Mouse (Mus musculus) small intestine, adult 2 months (tissue): ENCODE measurements at regions not wholly inside any gene's neighbourhood (a gene's known extent, or its start where the extent isn't known, plus 50 kb on each side); places are given as distances from the start of the nearest gene placed in this dataset.

ENCODE experiments used
- H3K27ac ChIP-seq: fragments of 200-500 bp; 2 replicates; pipeline ENCODE4 v1.5.1; 2012; ENCODE audit warnings: low read depth, low read length, control low read depth, inconsistent platforms; ENCODE audit not compliant: insufficient read depth
- H3K27me3 ChIP-seq: fragments of 200-500 bp; 2 replicates; pipeline ENCODE4 v1.6.1; 2012; ENCODE audit warnings: mild to moderate bottlenecking, moderate library complexity, low read length, inconsistent platforms; ENCODE audit not compliant: control insufficient read depth, insufficient read depth
- H3K36me3 ChIP-seq: fragments of 200-500 bp; 2 replicates; pipeline ENCODE4 v1.6.1; 2012; ENCODE audit warnings: mild to moderate bottlenecking, low read length, control low read depth, inconsistent platforms; ENCODE audit not compliant: control insufficient read depth, insufficient read depth
- H3K4me1 ChIP-seq: fragments of 200-500 bp; 2 replicates; pipeline ENCODE4 v1.6.1; 2012; ENCODE audit warnings: low read length, inconsistent platforms, mixed read lengths; ENCODE audit not compliant: control insufficient read depth, insufficient read depth, insufficient read length
- H3K4me3 ChIP-seq: fragments of 200-500 bp; 2 replicates; pipeline ENCODE4 v1.5.1; 2012; ENCODE audit warnings: low read depth, mild to moderate bottlenecking, control low read depth, inconsistent platforms, low read length, moderate library complexity
- CTCF ChIP-seq: fragments of 200-500 bp; IDR thresholded peaks from 2 replicates; pipeline ENCODE4 v1.5.1; 2012; ENCODE audit warnings: low read depth, mild to moderate bottlenecking, control low read depth, inconsistent platforms, low read length, moderate library complexity, mixed read lengths; ENCODE audit not compliant: insufficient replicate concordance, insufficient read length; ENCODE audit errors: extremely low read depth
- POLR2A ChIP-seq: fragments of 200-500 bp; IDR thresholded peaks from 2 replicates; pipeline ENCODE4 v1.6.1; 2012; ENCODE audit warnings: low read depth, mild to moderate bottlenecking, control low read depth, inconsistent platforms, low read length, moderate library complexity
- WGBS: fragments of 180-500 bp; shearing (Covaris S2); methylation state at CpG from one replicate; pipeline ENCODE4 v1.1.7; 2018; 5-methylcytosine and 5-hydroxymethylcytosine counted together

DNA sequence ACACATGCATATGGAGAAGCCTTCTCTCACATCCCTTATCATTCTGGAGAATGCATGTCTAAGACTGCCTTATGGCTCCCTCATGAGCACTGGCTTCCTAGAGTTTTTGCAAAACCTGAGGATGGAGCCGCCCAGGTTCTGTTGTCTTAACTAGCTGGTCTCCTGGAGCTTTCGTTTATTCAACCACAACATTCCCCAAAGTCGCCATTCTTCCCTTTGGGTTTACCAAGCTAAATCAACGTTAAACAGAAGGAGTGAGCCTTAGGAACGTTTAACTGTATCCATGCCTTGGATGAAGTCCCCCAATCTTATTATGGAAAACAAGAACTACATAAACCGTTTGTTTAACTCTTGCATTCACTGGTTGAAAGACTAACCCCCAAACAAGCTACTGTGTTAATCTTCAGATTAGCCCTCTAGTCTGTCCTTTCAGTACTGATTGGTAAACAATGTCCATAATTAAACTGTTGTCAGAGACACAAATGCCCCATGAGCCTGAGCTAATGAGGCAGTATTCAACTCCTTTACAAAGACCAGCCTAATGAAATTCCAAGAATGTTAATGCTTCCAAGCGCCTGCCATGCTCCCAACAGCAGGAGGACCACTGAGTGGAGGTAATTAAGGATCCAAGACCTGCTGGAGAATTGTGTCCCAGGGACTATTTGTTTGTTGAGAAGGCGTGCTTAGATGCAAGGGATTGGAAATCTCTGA lies 121.1 kb upstream of the Cdkn3 start:
- WGBS = 42% methylated on average over 8 of the region's 8 CpGs
- H3K4me1 ChIP-seq = 0 out of 2 replicates have a peak, but pooled peaks cover 2% of the 10 kb centered on the region

DNA sequence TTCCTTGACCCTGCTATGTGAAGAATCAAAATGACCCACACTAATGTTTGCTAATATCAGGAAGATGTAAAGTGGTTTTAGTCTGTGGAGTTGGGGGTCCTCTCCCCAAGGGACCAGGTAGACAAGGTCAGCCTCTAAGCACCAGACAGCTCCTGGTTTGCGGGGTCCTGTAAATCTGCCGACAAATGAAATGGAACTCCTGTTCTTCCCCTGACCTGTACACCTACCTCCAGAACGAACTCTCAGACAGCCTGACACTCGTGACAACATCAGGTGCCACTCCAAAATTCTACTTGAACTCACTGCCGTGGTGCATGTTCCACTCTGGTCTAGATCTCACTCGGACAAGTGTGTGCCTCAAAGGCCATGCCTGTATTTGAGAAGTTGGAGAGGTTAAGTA lies 121.8 kb upstream of the Cdkn3 start:
- H3K36me3 ChIP-seq = no peaks in the 10 kb centered on the region
- H3K4me1 ChIP-seq = 0 out of 2 replicates have a peak, but pooled peaks cover 2% of the 10 kb centered on the region
- no peak overlapping the region for H3K27ac ChIP-seq
- H3K27me3 ChIP-seq = no peaks in the 10 kb centered on the region; the same call in 1 of the 2 replicates
- no peak overlapping the region for H3K4me3 ChIP-seq
- 84% methylated on average over 6 of the region's 6 CpGs for WGBS
- TF ChIP-seq CTCF = no peak
- no peak for TF ChIP-seq POLR2A

More for the DNA sequence above, 121.1 kb upstream of the Cdkn3 start:
- TF ChIP-seq CTCF = no peak
- no peak for TF ChIP-seq POLR2A
- Histone ChIP-seq H3K27ac (no peak overlapping the region), H3K27me3 (no peaks in the 10 kb centered on the region; the same call in 1 of the 2 replicates), H3K4me3 (no peak overlapping the region), H3K36me3 (no peaks in the 10 kb centered on the region)

DNA sequence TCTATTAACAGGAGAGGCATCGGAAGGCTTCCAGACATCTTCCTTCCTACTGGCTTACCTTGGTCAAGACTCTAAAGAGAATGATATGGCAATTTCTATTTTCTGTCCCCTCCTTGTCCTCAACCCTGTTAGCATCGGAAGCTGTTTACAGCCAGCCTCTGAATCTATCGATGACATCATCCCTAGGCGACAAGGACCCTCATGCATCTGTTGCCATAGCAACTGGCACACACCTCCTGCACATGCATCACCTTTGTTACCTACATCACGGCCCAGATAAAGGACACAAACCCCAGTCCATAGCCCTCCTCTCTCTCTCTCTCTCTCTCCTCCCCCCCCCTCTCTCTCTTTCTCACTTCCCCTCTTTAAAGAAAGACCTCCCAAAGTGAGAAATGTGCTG lies 123.1 kb upstream of the Cdkn3 start:
- Histone ChIP-seq H3K4me3 (no peak overlapping the region), H3K4me1 (0 out of 2 replicates have a peak, but pooled peaks cover 2% of the 10 kb centered on the region), H3K27me3 (no peaks in the 10 kb centered on the region; the same call in 1 of the 2 replicates), H3K36me3 (no peaks in the 10 kb centered on the region), H3K27ac (no peak overlapping the region)
- TF ChIP-seq POLR2A (no peak), CTCF (no peak)
- 77% methylated on average over 5 of the region's 5 CpGs for WGBS

DNA sequence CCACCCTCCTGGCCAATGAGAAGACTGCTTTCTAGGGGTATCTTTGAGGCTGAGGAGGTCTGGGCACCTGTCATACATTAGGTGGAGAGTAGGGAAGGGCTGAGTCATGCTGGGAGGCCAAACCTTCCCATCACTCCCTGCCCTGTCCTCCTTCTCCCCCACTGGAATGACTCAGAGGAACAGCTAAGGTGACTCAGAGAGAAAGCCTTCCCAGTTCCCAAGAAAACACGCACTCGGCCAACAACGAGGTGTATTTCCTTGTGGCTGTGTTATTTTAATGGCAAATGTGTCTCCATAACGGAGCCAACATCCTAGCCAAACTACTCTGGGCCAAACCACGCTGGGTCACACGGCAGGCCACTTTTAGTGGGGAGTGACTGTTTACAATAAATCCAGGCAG lies 124.0 kb upstream of the Cdkn3 start:
- TF ChIP-seq CTCF (no peak), POLR2A (no peak)
- 0 out of 2 replicates have a peak, but pooled peaks cover 2% of the 10 kb centered on the region for H3K4me1 ChIP-seq
- no peak overlapping the region for H3K27ac ChIP-seq
- H3K27me3 ChIP-seq = no peaks in the 10 kb centered on the region
- 67% methylated on average over 6 of the region's 6 CpGs for WGBS
- H3K36me3 ChIP-seq = no peaks in the 10 kb centered on the region
- H3K4me3 ChIP-seq = no peak overlapping the region

DNA sequence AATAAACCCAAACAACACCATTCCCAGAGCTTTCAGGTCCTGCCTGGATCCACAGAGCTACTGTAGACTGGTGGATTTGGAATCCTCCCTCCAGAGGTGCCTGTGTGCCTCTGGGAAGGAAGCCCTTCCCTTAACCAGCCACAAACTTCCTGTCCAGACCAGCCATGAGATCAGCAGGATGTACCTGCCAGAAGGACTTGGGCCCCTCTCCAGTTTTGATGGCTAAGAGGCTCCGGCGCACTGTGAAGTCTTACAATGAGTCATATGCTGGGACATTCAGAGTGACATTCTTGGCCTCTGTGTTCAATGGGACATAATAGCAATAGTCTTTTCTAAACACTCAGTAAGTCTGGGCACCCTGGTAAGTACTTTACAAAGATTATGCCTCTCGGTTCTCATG lies 125.0 kb upstream of the Cdkn3 start:
- no peaks in the 10 kb centered on the region for H3K36me3 ChIP-seq
- no peaks in the 10 kb centered on the region for H3K27me3 ChIP-seq
- 75% methylated on average over 3 of the region's 3 CpGs for WGBS
- H3K4me1 ChIP-seq = 0 out of 2 replicates have a peak, but pooled peaks cover 2% of the 10 kb centered on the region
- H3K27ac ChIP-seq = no peak overlapping the region
- H3K4me3 ChIP-seq = no peak overlapping the region
- TF ChIP-seq POLR2A (no peak), CTCF (no peak)

DNA sequence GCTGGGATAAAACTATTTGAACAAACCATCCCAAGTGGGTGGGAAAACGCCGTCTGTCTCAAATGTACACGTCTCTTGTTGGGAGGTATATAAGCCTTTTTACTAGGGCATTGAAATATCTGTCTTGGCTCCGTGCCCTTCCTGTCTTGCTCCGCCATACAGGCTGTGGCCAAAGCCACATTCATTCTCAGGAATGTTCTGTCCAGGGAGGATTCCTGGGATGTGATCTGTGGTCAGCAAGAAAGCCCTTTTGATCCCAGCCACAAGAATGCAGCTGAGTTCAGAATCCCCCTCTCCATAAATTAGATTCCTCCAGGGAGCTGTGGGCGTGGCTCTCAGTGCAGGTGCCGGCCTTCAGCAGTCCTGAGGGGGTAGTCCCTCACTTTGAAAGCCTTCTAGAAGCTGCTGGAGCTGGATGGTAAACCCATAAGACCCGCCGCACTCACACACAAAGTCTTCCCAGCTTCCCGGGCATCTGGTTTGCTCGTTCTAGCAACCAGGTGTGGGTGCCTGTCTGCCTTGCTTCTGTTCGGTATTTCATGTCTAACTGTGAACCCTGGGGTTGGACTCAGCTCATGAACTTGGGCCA lies 125.6 kb upstream of the Cdkn3 start:
- TF ChIP-seq POLR2A = no peak
- TF ChIP-seq CTCF = no peak

DNA sequence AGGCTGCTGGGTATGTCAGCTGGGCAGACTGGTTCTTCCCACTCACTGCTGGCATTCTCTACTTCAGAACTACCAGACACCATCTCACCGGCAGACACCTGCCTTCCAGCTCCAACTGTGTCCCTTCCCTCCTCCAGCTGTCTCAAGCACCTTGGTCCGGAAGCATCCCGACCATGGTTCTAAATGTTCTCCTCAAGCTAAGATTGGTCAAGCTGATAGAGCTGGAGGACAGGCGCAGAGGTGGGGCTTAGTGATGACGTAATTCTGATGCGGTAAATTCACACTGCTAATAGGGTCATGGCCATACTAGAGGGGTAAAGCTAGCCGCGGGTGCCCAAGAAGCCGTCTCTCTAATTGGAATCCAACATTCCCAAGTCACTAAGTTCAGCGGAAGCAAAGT lies 126.1 kb upstream of the Cdkn3 start:
- TF ChIP-seq POLR2A (no peak), CTCF (no peak)
- Histone ChIP-seq H3K4me3 (no peak overlapping the region), H3K27ac (no peak overlapping the region), H3K27me3 (no peaks in the 10 kb centered on the region), H3K36me3 (no peaks in the 10 kb centered on the region), H3K4me1 (0 out of 2 replicates have a peak, but pooled peaks cover 2% of the 10 kb centered on the region)
- 78% methylated on average over 10 of the region's 10 CpGs for WGBS

More for the DNA sequence above, 125.6 kb upstream of the Cdkn3 start:
- H3K4me3 ChIP-seq = no peak overlapping the region
- 49% methylated on average over 12 of the region's 12 CpGs for WGBS
- no peak overlapping the region for H3K27ac ChIP-seq
- H3K36me3 ChIP-seq = no peaks in the 10 kb centered on the region
- H3K4me1 ChIP-seq = 0 out of 2 replicates have a peak, but pooled peaks cover 2% of the 10 kb centered on the region
- H3K27me3 ChIP-seq = no peaks in the 10 kb centered on the region
